Mouse (Mus musculus) CH12.LX (cell line): Measurements from ENCODE around the gene Pik3cg. TPM values are rescaled to one million over a fixed set of nuclear protein-coding genes. Genes with fewer than 3 reads are reported as not detected.

Experiments used
- DNase-seq: peaks from one replicate; pipeline ENCODE4 v3.0.0-alpha.2; 2013; ENCODE audit errors: extremely low read depth
- H3K27ac ChIP-seq: 2 replicates; pipeline ENCODE4 v1.5.1; 2012; ENCODE audit warnings: low read depth, mild to moderate bottlenecking, control low read depth, moderate library complexity; ENCODE audit not compliant: insufficient read depth
- H3K27me3 ChIP-seq: replicated peaks from 2 replicates; pipeline ENCODE3; 2012; ENCODE audit warnings: inconsistent platforms
- H3K36me3 ChIP-seq, 2 experiments: replicated peaks in 1 of 2; 2 replicates each; pipeline versions ENCODE3 to v1.6.1; 2012; ENCODE audit warnings: inconsistent platforms in 1 of 2, low read length in 1 of 2, mild to moderate bottlenecking in 1 of 2, mixed read lengths in 1 of 2, moderate library complexity in 1 of 2; ENCODE audit not compliant: control insufficient read depth in 1 of 2, insufficient read depth in 1 of 2
- H3K4me1 ChIP-seq, 2 experiments: 2 replicates each; pipeline ENCODE4 v1.6.1; 2012; ENCODE audit warnings: inconsistent platforms in 1 of 2, moderate library complexity in 1 of 2; ENCODE audit not compliant: insufficient read depth in 2 of 2, control insufficient read depth in 1 of 2
- H3K4me2 ChIP-seq: 2 replicates; pipeline ENCODE4 v1.6.1; 2012; ENCODE audit warnings: low read depth, mild to moderate bottlenecking, control low read depth; ENCODE audit not compliant: poor library complexity, insufficient read depth, severe bottlenecking
- H3K4me3 ChIP-seq, 3 experiments: fragments of 150-350 bp in 1 of 3; sonication (generic) in 1 of 3; replicated peaks in 1 of 3; 2 replicates each; pipeline versions ENCODE3 to v1.5.1; 2011 to 2012; ENCODE audit warnings: low read depth in 2 of 3, low read length in 2 of 3, mild to moderate bottlenecking in 2 of 3, moderate library complexity in 2 of 3, control low read depth in 1 of 3, improper control_type of control experiment in 1 of 3, inconsistent platforms in 1 of 3, mixed read lengths in 1 of 3; ENCODE audit not compliant: poor library complexity in 1 of 3
- H3K79me2 ChIP-seq: replicated peaks from 2 replicates; pipeline ENCODE4 v1.6.1; 2012; ENCODE audit warnings: mild to moderate bottlenecking, moderate library complexity; ENCODE audit not compliant: control insufficient read depth, poor library complexity, insufficient read depth, severe bottlenecking; ENCODE audit errors: extremely low read depth
- H3K9ac ChIP-seq: 2 replicates; pipeline ENCODE4 v1.6.1; 2012; ENCODE audit warnings: low read depth, mild to moderate bottlenecking, control low read depth, moderate library complexity; ENCODE audit not compliant: insufficient read depth
- H3K9me3 ChIP-seq: replicated peaks from 2 replicates; pipeline ENCODE3; 2012; ENCODE audit warnings: low read length, inconsistent platforms, mixed read lengths
- BHLHE40 ChIP-seq: IDR thresholded peaks from 2 replicates; pipeline ENCODE4 v1.6.1; 2011; ENCODE audit warnings: mild to moderate bottlenecking, low read depth, low read length, improper control_type of control experiment
- CHD1 ChIP-seq: IDR thresholded peaks from 2 replicates; pipeline ENCODE4 v1.6.1; 2012; ENCODE audit warnings: low read depth, low read length, improper control_type of control experiment, inconsistent platforms
- CHD2 ChIP-seq: IDR thresholded peaks from 2 replicates; pipeline ENCODE4 v1.6.1; 2011; ENCODE audit warnings: low read length, improper control_type of control experiment
- CTCF ChIP-seq, 2 experiments: IDR thresholded peaks in 1 of 2; conservative IDR thresholded peaks in 1 of 2; 2 replicates each; pipeline ENCODE4 v1.5.1; 2011 to 2012; ENCODE audit warnings: low read depth in 2 of 2, low read length in 2 of 2, improper control_type of control experiment in 1 of 2, inconsistent platforms in 1 of 2, mild to moderate bottlenecking in 1 of 2, moderate library complexity in 1 of 2
- E2F4 ChIP-seq: IDR thresholded peaks from 2 replicates; pipeline ENCODE4 v1.6.1; 2011; ENCODE audit warnings: low read depth, low read length, improper control_type of control experiment; ENCODE audit not compliant: insufficient replicate concordance
- EP300 ChIP-seq: IDR thresholded peaks from 2 replicates; pipeline ENCODE4 v1.6.1; 2011; ENCODE audit warnings: low read length, improper control_type of control experiment
- JUND ChIP-seq: conservative IDR thresholded peaks from 2 replicates; pipeline ENCODE4 v1.6.1; 2011; ENCODE audit warnings: low read depth, low read length, improper control_type of control experiment
- KAT2A ChIP-seq: IDR thresholded peaks from 2 replicates; pipeline ENCODE4 v1.6.1; 2012; ENCODE audit warnings: low read length, improper control_type of control experiment, inconsistent platforms; ENCODE audit not compliant: insufficient replicate concordance
- MAFK ChIP-seq: IDR thresholded peaks from 2 replicates; pipeline ENCODE4 v1.6.1; 2011; ENCODE audit warnings: low read length, improper control_type of control experiment; ENCODE audit not compliant: insufficient replicate concordance
- MAX ChIP-seq: IDR thresholded peaks from 2 replicates; pipeline ENCODE4 v1.6.1; 2011; ENCODE audit warnings: low read length, improper control_type of control experiment
- MAZ ChIP-seq: IDR thresholded peaks from 2 replicates; pipeline ENCODE4 v1.6.1; 2012; ENCODE audit warnings: low read depth, mild to moderate bottlenecking, inconsistent platforms, low read length, improper control_type of control experiment, moderate library complexity
- MXI1 ChIP-seq: IDR thresholded peaks from 2 replicates; pipeline ENCODE4 v1.6.1; 2011; ENCODE audit warnings: mild to moderate bottlenecking, low read depth, low read length, improper control_type of control experiment
- MYC ChIP-seq: IDR thresholded peaks from 2 replicates; pipeline ENCODE4 v1.6.1; 2011; ENCODE audit warnings: low read depth, mild to moderate bottlenecking, improper control_type of control experiment, low read length
- NELFE ChIP-seq: IDR thresholded peaks from 2 replicates; pipeline ENCODE4 v1.6.1; 2011; ENCODE audit warnings: low read depth, low read length, improper control_type of control experiment
- NRF1 ChIP-seq: IDR thresholded peaks from 2 replicates; pipeline ENCODE4 v1.6.1; 2014; ENCODE audit warnings: low read depth, mild to moderate bottlenecking, inconsistent platforms, low read length, improper control_type of control experiment, moderate library complexity
- POLR2A ChIP-seq: IDR thresholded peaks from 2 replicates; pipeline ENCODE4 v1.6.1; 2011; ENCODE audit warnings: low read depth, mild to moderate bottlenecking, improper control_type of control experiment, low read length
- POLR2AphosphoS2 ChIP-seq: IDR thresholded peaks from 2 replicates; pipeline ENCODE4 v1.6.1; 2011; ENCODE audit warnings: low read depth, low read length, improper control_type of control experiment
- RCOR1 ChIP-seq: conservative IDR thresholded peaks from 2 replicates; pipeline ENCODE4 v1.6.1; 2012; ENCODE audit warnings: low read depth, mild to moderate bottlenecking, inconsistent platforms, low read length, improper control_type of control experiment
- SIN3A ChIP-seq: IDR thresholded peaks from 2 replicates; pipeline ENCODE4 v1.6.1; 2012; ENCODE audit warnings: low read length, improper control_type of control experiment, inconsistent platforms
- SMC3 ChIP-seq: IDR thresholded peaks from 2 replicates; pipeline ENCODE4 v1.6.1; 2011; ENCODE audit warnings: low read depth, low read length, improper control_type of control experiment
- TBP ChIP-seq: conservative IDR thresholded peaks from 2 replicates; pipeline ENCODE4 v1.6.1; 2011; ENCODE audit warnings: low read depth, low read length, improper control_type of control experiment
- TCF12 ChIP-seq: IDR thresholded peaks from 2 replicates; pipeline ENCODE4 v1.6.1; 2014; ENCODE audit warnings: low read depth, mild to moderate bottlenecking, inconsistent platforms, low read length, improper control_type of control experiment
- UBTF ChIP-seq: IDR thresholded peaks from 2 replicates; pipeline ENCODE4 v1.6.1; 2012; ENCODE audit warnings: low read depth, mild to moderate bottlenecking, inconsistent platforms, low read length, improper control_type of control experiment, moderate library complexity
- ZKSCAN1 ChIP-seq: IDR thresholded peaks from 2 replicates; pipeline ENCODE4 v1.6.1; 2012; ENCODE audit warnings: low read depth, inconsistent platforms, low read length, improper control_type of control experiment, borderline replicate concordance
- ZMIZ1 ChIP-seq: IDR thresholded peaks from 2 replicates; pipeline ENCODE4 v1.6.1; 2012; ENCODE audit warnings: low read depth, mild to moderate bottlenecking, inconsistent platforms, low read length, improper control_type of control experiment
- dilution Hi-C: fragments of 300-500 bp; cut with MboI; formaldehyde crosslinking; loops from 2 replicates; pipeline ENCODE4 v1.14.3; 2020; ENCODE audit warnings: low sequenced_read_pairs; ENCODE audit not compliant: extremely low pct_unique_long_range_greater_than_20kb, extremely low pct_ligation_motif_present
- in situ Hi-C: fragments of 300-500 bp; cut with MboI; formaldehyde crosslinking; loops from 3 replicates; pipeline ENCODE4 v1.14.3; 2019; ENCODE audit warnings: low sequenced_read_pairs, low pct_ligation_motif_present, low pct_unique_long_range_greater_than_20kb, mixed read lengths
- polyA plus RNA-seq: library from polyadenylated mRNA; unstranded; fragments of >175 nt; gene quantifications from 2 replicates; pipeline ENCODE4 v1.2.1, GENCODE M21; 2012; ENCODE audit warnings: low read depth; ENCODE audit not compliant: insufficient read length
- total RNA-seq, 2 experiments: library from RNA; depleted of rRNA; stranded (reverse); fragments of 300-350 nt in 1 of 2; fragments of >200 nt in 1 of 2; gene quantifications; 2 replicates each; pipeline ENCODE4 v1.2.3; 2012 to 2014

Pik3cg gene
- total and polyA plus RNA-seq, 3 experiments = 35.4 to 40.6 (median 35.8) TPM

DNA sequence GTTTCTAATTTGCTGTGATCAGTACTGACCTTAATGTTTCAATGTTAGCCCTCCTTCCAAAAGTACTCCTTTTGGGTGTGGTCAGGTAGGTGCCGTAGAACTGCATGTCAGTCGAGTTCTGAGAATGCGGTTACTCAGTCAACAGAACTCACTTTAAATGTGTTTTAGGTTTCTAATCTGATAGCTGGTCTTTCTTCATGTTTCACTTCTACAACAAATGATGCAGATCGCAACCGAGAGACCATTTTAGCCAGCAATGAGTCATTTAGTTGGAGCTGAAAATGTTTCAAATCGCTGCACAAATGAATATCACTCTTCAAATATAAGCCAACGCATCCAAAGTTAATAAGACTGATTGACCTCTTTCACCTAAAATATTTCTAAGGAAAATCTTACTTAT, 6.5 kb downstream of the Pik3cg start (continued):
- TF ChIP-seq E2F4 (no peak), ZMIZ1 (no peak), TBP (0 out of 2 replicates have a peak, but pooled peaks have one; percentile 69), POLR2AphosphoS2 (no peak), MXI1 (no peak), CTCF (conservative IDR thresholded peaks at IDR 0.05 in 1 of 2, IDR thresholded peaks at IDR 0.05 in 1 of 2; ENCODE audit: low read depth in 2 of 2, low read length in 2 of 2) (no peak), MYC (0 out of 2 replicates have a peak, but pooled peaks have one; percentile 31), KAT2A (no peak), UBTF (no peak), POLR2A (no peak), RCOR1 (peak; percentile 87), ZKSCAN1 (no peak), NRF1 (no peak), CHD1 (no peak)

DNA sequence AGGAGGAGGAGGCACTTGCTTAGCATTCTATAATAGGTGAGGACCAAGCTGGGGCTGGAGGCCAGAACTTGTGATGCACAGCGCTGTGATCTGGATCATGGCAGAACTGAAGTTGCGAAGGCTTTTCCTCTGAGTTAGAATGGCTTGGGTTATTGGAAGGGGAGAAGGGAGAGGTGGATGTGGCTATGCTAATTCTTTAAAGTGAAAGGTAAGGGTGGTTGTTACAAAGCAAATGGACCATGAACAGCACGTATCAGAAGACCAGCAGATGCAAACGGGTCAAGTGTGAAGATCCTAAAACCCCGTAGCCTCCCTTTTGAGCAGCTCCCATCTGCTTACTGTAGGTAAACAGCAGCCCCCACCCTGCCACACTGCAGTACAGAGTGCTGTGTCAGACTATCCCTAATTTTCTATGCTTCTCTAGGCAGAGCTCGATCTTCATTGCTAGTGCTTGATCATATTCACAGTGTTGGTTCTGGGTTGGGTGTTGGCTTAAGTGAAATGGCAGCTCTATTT, 7.3 kb downstream of the Pik3cg start:
- H3K36me3 ChIP-seq = peaks cover 34 to 47% of the 10 kb centered on the region in 2 experiments
- H3K4me1 ChIP-seq = peaks cover 26 to 88% of the 10 kb centered on the region in 2 experiments
- dilution Hi-C loops (no loop called here), in situ Hi-C loops (no loop called here)
- H3K9me3 ChIP-seq = peaks cover 11% of the 10 kb centered on the region
- H3K79me2 ChIP-seq = peaks cover 42% of the 10 kb centered on the region
- peak overlapping the region; percentile 77 for H3K9ac ChIP-seq
- H3K27me3 ChIP-seq = no peaks in the 10 kb centered on the region
- peak; percentile 4; the same call in 1 of the 2 replicates for TF ChIP-seq SIN3A
- peak; percentile 53 for TF ChIP-seq EP300
- peak; percentile 59 for TF ChIP-seq TCF12
- 0 out of 2 replicates have a peak, but pooled peaks have one; percentile 11 for TF ChIP-seq MYC
- TF ChIP-seq CTCF (conservative IDR thresholded peaks at IDR 0.05 in 1 of 2, IDR thresholded peaks at IDR 0.05 in 1 of 2; ENCODE audit: low read depth in 2 of 2, low read length in 2 of 2) = no peak
- no peak for TF ChIP-seq KAT2A
- 0 out of 2 replicates have a peak, but pooled peaks have one; percentile 15 for TF ChIP-seq RCOR1
- peak; percentile 16; the same call in 1 of the 2 replicates for TF ChIP-seq MXI1
- peak; percentile 80 for TF ChIP-seq MAFK
- TF ChIP-seq JUND = no peak; the same call in 1 of the 2 replicates
- 0 out of 2 replicates have a peak, but pooled peaks have one; percentile 6 for TF ChIP-seq UBTF
- TF ChIP-seq MAX = peak; percentile 33; the same call in 1 of the 2 replicates
- TF ChIP-seq MAZ = peak; percentile 78; the same call in 1 of the 2 replicates
- 0 out of 2 replicates have a peak, but pooled peaks have one; percentile 9 for TF ChIP-seq NELFE
- no peak; the same call in 1 of the 2 replicates for TF ChIP-seq SMC3
- peak; percentile 84 for TF ChIP-seq BHLHE40
- TF ChIP-seq ZMIZ1 = peak; percentile 1; the same call in 1 of the 2 replicates
- TF ChIP-seq CHD2 = peak; percentile 70; the same call in 1 of the 2 replicates
- DNase-seq = peak; percentile 85
- H3K4me3 ChIP-seq = peak overlapping the region in 2 of 3 experiments; percentile 34 to 53
- H3K4me2 ChIP-seq = peak overlapping the region; percentile 72
- peak overlapping the region; percentile 100 for H3K27ac ChIP-seq
